Mouse (Mus musculus) NIH3T3 (cell line): ENCODE measurements around the gene Polg.

Experiments used
- DNase-seq: peaks from one replicate; pipeline ENCODE4 v3.0.0-alpha.2; 2012; ENCODE audit warnings: low read depth

Gene Polg

DNA sequence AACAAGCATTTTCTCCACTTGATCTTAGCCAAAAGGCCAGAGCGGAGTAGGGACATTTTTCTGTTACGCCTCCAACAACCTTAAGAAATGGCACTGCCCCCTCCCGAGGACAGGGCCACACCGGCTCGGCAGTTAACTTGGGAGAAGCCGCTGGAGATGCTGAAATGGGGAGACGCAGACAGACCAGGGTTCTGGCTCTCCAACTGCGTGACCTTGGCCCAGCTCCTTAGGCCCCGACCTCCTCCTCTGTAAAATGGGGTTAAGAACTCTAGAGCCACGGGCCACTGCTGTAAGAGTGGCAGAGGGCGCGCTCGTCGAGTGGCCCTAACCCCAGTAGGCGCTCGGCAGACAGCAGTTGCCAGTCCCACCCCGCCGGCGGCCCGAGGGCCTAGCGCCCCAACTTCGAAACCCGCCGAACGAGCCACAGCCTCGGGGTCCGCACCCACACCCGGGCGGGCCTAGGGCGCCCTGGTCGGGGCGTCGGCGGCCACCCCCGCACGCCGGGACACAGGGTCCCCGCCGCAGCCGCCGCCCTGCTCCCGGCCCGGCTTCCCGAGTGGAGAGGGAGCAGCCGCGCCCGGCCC, 609 bp downstream of the Polg start:
- DNase-seq = peak; percentile 50

DNA sequence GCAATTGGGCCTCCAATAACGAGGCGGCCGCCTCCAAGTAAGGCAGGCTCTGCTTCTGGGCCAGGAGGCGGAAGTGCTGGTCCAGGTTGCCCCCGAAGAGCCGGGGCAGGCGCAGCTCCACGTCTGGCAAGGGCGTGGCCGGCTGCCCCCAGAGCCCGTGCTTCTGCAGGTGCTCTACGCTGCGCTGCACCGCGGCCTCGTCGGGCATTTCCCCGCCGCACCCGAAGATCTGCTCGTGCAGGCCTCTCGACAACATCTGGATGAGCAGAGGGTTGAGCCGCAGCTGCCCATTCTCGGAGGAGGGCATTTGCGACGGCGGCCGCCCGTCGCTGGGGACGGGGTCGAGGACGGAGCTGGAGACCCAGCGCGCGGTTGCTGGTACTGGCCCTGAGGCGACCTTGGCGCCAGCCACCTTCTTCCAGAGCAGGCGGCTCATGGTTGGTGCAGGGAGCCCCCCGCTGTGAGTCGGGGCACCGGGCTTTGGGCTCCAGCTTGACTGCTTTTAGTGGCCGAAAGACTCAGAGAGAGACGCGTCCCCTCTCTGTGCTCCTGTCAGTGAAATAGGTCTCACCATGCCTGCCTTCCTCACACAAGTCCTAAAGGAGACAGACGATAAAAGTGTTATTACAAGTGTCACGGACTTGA, 1.3 kb downstream of the Polg start:
- peak; percentile 17 for DNase-seq

DNA sequence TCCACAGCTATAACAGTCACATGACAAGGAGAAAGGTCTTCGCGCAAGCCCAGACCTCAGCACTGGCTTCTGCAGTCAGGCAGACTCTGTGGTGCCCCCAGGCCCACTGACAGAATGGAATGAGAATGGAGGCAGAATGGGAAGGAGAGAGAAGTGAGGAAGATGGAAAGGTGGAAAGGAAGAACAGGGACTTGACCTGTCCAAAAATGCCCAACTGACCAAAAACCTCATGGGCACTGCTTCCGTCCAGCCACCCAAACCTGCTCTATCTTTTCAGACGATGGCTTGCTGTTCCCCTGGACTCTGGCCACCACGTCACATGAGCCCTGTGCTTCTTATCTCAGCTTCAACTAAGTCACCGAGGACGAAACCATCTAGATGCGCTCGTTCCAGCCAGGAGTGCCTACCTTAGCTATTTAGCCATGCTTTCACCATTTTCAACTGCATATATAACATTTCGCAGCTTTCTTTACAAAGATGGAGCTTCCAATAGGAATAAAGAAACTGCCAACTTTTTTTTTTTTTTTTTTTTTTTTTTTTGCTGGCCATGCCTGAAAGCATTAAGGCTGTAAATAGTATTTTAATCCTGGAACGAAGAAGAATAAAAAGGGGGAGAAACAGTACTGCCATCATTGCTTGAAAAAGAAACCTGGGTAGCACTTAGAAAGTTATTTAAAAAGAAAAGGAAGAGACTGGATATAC, 2.6 kb downstream of the Polg start:
- no peak for DNase-seq

DNA sequence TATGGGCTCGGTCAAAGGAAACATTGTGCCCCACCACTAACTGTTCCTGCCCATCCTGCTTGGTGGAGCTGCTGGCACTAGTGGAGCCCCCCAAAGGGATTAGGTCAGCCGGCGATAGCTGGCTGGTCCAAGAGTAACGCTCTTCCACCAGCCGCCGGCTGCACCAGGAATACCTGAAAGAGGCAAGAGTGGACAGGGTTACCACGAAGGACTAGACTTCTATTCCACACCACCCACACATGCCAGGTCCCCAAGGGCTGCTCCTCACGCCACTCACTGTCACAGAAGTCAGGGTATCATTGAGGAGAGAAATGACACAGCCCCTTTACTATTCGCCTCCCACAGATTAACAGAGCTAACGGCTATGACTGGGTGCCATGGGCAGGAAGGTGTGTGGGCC, 4.4 kb downstream of the Polg start:
- no peak for DNase-seq

DNA sequence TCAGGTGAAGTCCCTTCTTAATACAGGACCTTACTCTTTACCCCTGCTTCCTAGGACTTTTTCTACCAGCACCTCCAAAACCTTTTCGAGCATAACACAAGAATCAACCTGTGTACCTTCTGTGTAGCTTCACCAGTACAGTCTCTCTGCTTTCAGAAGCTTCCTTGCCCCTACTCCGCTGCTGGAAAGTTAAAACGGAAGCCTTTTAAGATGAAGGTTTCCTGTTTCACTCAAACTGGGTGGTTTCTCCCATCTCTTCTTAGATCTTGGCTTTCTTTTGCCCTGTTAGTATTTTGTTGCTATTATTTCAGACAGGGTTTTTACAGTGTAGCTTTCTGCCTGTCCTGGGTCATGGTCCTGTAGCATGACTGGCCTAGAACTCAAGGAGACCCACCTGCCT, 18.7 kb downstream of the Polg start:
- no peak for DNase-seq

DNA sequence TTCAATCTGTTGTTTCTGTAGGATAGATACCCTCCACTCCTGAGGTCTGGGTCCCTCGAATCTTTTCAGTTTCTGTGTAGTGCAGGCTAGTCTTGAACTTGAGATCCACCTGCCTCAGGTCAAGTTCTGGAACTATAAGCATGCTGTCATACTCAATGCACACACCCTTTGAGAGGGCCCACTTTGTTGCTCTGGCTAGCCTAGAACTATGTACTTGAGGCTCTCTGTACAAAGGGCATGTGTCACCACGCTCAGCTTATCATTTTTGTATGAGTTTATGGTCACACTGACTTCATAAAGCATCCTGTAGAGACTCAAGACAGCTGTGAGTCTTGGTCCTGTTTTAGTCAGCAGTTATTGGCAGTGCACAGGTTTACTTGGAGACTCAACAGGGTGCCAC, 19.1 kb downstream of the Polg start:
- DNase-seq = no peak

DNA sequence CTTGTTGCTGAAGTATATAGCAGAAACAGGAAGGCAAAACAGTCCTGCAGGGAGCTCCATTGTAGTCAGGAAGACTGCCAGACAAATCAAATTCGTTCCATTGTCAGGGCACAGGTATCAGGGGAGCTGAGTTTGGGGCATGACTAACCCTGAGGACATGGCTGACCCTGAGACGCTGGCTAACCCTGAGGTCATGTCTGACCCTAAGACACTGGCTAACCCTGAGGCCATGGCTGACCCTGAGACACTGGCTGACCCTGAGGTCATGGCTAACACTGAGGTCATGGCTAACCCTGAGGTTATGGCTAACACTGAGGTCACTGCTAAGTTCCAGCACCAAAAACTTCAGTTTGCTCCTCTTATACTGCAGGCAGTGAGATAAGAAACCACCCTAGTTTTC, 26.1 kb downstream of the Polg start:
- DNase-seq = no peak

DNA sequence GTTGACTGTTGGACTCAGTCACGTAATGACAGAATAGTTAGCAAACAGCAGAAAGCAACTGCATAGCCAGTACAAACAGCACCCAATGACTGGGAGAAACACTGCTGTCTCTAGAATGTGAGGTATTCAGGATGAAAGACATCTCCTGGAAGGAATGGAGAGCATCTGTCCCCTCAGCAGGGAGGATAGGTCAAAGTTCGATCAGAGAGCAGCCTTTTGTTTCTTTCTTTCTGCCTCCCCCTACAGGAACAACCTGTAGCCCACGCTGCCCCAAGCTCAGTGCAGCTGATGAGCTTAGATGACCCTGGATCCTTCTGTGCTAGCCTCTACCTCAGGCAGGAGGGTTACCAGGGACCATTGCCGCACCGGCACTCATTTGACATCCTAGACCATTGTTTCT, 37.9 kb downstream of the Polg start:
- DNase-seq = no peak

DNA sequence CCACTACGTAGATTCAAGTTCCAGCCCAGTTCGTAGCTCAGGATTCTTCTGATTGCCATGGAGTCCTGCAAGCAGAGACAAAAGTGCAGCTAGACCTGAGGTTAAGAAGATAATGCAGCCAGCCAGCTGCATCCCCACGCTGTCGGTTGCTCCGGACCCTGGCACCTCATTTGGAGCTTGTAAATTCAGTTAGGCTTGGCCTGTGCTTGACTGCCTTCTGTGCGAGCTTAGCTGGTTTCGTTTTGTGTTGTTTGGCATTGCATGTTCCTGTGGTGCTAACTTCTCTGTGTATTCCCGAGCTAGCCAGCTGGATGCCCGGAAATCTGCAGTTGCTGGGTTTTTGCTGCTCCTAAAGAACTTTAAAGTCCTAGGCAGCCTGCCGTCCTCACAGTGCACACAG, 40.4 kb downstream of the Polg start:
- no peak for DNase-seq

DNA sequence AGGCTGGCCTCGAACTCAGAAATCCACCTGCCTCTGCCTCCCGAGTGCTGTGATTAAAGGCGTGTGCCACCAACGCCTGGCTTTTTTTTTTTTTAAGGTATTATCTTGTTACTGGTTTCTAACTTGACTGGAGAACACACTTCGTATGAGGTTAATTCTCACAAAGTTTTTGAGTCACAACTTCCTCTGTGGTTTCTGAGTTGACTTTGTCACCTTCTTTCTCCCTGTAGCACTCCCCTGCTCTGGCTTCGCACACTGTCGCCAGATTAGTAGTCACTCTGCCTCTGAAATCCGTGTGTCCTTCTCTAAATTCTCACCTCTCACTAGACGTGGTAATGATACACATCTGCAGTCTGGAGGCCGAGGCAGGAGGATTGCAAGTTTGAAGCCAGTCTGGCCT, 43.3 kb downstream of the Polg start:
- DNase-seq = no peak

DNA sequence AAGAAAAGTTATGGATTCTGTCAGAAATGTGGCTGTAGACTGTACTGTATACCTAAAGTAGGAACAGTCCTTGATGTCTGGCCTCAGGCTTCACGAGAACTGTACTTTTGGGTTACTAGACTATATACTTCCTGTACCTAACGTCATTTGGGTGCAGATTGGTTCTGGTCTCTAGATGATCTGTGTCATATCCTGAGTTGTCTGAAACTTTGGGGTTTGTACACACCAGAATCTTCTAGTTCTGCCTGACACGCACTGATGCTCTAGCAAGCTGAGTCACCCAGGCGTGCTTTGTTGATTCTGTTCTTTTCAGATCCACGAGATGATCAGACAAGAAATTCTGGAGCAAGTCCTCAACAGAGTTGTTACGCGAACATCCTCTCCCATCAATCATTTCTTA, 46.2 kb downstream of the Polg start:
- no peak for DNase-seq

DNA sequence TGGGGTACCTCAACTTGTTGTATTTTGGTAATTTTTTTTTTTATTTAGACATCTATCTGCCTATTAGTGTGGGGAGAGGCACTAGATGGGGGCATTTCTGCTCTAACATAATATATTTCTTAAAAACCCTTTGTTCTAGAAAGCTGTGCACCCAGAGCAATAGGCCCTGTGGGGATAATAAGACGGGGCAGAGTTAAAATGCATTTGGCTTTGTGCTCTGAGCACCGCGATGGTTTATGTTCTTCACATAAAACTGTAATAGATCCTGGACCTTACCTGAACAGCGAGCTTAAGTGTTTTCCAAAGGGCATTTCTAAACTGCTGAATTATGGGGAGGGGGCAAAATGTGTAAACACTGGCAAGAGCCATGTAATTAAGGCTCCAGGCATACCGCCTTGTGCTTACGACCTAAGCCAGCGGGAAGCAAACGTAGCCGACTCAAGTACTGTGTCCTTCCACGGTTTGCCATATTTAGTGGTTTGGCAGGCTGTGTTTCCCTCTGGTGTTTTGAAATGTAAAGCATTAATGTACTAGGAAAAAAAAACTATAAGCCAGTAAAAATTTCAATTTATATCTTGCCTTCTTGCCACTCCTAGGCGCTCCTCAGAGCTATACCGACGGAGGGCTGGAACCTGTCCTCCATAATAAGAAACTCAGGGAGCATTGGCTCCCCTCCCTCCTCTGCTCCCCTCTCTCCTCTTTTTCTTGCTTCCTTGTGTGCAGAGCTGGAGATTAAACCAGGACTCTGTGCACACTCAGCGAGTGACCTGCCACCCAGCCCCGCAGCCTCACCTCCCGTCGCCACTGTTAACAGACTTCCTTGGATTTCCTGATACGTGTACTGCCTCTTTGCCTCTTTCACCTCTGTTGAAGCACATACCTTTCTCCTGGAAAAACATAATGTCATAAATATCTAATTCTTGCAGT, 51.5 kb downstream of the Polg start:
- DNase-seq = no peak

DNA sequence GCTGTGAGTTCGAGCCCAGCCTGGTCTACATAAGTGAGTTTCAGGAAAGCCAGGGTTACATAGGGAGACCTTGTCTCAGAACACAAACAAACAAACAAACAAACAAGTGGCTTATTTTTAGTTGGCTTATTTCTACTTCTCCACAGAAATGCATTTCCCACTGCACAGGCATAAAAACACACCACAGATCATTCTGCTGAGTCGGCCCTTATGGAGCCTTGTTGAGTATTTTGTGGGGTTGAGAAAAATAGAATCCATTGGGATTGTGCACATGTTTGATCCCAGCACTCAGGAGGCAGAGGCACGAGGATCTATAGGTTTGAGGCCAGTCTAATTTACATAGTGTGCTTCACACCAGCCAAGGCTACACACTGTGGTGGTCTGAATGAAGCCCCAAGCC, 65.9 kb downstream of the Polg start:
- DNase-seq = no peak

DNA sequence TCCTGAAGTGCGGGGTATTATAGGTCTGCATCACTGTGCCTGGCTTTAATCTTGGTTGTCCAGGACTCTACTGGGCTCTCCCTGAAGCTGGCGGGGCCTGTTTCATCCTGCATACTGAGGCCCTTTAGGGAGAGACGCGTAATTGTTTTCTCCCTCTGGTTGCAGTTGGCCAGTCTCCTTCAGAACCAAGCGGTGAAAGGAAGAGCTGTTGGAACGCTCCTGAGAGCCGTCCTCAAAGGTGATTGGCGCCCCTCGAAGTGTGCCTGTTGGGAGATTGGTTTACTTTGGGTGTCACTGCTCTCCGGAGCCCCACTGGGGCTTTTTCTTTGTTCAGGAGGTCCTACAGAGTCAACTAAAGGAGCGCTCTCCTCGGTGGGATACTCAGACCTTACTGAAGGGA, 67.2 kb downstream of the Polg start:
- DNase-seq = no peak

DNA sequence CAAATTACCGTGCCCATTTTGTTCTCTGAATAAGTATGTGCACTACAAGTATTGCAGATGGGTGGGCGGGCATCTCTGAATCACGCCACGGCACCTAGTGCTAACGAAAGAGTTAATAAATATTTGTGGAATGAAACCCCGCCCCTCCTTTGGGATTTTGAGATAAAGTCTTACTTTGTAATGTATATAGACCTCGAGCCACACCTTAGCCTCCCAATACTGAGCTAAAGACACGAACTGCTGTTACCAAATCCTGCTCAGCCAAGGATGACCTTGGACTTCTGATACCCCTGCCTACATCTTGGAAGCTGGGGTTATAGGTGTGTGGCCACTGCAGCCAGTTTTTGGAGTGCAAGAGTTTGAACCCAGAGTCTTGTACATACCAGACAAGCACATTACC, 67.7 kb downstream of the Polg start:
- DNase-seq = no peak

DNA sequence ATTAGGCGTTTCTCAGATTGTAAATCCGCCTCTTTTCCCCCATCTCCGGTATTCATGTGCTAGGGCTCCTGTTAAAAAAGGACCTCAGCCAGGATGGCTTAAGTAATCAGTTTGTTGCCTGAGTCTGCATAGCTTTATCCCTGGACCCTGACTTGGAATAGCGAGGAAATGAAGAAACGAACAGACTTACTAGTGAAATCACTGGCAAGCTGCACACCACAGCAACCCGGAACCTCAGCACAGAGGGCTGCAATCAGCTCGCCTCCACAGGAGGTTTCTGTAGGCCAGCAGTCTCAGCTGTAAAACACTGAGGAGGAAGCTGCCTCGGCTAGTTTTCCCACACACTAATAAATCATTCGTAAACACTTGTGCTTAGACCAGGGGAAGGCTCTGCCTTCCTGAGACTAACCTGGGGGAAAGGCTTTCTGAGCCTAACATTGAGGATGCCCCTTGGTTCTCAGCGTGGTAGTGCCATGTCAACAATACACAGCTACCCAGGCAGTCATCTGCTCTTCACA, 68.7 kb downstream of the Polg start:
- no peak for DNase-seq
